Mouse (Mus musculus) cerebellum, postnatal 25 days (tissue): ENCODE measurements around the gene Ddx51.

ENCODE experiments used
- DNase-seq, 2 experiments: peaks; one replicate each; pipeline ENCODE4 v3.0.0; 2021; ENCODE audit warnings: mixed read lengths in 2 of 2

Gene Ddx51

GRCm38 (mm10) chr5:110664041-110664440 is 10.8 kb downstream of the Ddx51 start:
- DNase-seq = no peak

- DNase-seq = no peak
These were observed 11.6 kb downstream of the Ddx51 start for GRCm38 (mm10) chr5:110664750-110665269.

DNA sequence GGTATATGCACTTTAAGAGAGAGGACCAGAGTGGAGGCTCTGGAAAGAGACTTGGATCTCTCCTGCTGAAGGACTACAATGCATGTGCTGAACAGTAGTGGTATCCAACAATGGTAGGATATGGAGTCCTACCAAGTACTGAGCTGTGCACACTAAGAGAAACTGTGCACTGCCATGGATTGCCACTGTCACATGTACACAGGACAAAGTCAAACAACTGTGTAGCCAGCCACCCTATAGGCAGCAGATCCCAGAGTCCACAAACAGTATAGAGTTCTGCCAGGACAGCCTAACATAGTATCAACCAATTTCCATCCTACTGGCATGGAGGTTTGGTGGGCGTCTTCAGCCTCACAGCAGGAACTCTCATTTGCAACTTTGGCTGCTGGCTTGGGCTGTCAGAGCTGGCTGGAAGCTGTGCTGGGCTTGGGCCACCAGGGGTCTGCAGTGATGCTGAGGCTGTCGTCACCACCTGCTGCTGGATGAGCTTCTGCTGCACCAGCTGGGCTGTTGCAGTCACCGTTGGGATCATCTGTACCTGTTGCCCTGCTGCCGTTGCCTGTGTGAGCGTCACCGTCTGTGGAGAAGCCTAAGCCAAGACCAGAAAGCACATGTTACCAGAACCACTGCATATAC is 12.4 kb downstream of the Ddx51 start:
- no peak for DNase-seq

GRCm38 (mm10) chr5:110682041-110682440 is 28.8 kb downstream of the Ddx51 start:
- no peak for DNase-seq

DNA sequence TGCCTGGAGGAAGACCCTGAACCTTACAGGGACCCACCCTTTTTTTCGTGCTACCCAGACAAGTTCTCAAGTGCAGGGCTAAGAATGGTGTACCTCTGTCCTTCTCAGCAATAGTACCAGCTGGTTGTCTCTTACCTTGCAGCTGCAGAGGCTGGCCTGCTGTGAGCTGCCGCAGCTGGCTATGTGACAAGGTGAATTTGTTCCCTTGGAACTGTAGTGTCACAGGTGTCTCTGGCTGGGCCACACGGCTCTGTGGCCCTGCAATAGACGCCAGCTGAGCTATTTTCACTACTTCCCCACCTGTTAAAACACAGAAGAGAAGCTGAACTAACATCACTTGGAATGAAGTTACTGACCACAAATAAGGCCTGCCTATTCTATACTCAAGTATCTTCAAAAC is 45.4 kb downstream of the Ddx51 start:
- no peak for DNase-seq

DNA sequence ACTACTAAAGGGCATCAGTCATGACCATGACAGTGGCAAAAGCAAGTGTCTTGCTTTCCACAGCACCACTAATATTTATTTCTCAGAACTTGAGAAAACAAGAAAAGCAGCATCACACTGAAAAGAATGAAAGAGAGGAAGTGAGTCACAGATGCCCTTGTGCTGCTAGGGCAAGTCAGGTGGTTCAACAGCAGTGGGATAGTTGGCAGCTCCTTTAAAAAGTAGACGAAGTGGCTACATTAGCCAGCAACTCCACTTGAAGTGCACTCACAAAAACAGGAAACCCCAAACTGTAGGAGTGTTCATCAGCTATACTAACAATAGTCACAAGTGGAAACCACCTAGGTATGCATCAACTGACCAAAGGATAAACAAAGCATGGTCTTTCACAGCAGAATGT is 50.8 kb downstream of the Ddx51 start:
- no peak for DNase-seq

GRCm38 (mm10) chr5:110709256-110709655 is 56.0 kb downstream of the Ddx51 start:
- DNase-seq = no peak
